Mouse (Mus musculus) testis, adult 2 months (tissue): ENCODE measurements at regions not wholly inside any gene's neighbourhood (a gene's known extent, or its start where the extent isn't known, plus 50 kb on each side); places are given as distances from the start of the nearest gene placed in this dataset.

Experiments used
- H3K27ac ChIP-seq: fragments of 200-500 bp; 2 replicates; pipeline ENCODE4 v1.5.1; 2012; ENCODE audit warnings: low read depth, low read length; ENCODE audit not compliant: control insufficient read depth, insufficient read depth
- H3K27me3 ChIP-seq: fragments of 200-500 bp; 2 replicates; pipeline ENCODE4 v1.6.1; 2012; ENCODE audit warnings: mild to moderate bottlenecking, low read length, moderate library complexity; ENCODE audit not compliant: control insufficient read depth, insufficient read depth
- H3K36me3 ChIP-seq: fragments of 200-500 bp; 2 replicates; pipeline ENCODE4 v1.6.1; 2012; ENCODE audit warnings: mild to moderate bottlenecking, low read length; ENCODE audit not compliant: control insufficient read depth, insufficient read depth
- H3K4me1 ChIP-seq: fragments of 200-500 bp; 2 replicates; pipeline ENCODE4 v1.6.1; 2012; ENCODE audit warnings: low read length; ENCODE audit not compliant: control insufficient read depth, insufficient read depth
- H3K4me3 ChIP-seq: fragments of 200-500 bp; 2 replicates; pipeline ENCODE4 v1.5.1; 2012; ENCODE audit warnings: low read depth, mild to moderate bottlenecking, low read length, moderate library complexity, mixed read lengths; ENCODE audit not compliant: control insufficient read depth
- CTCF ChIP-seq: fragments of 200-500 bp; IDR thresholded peaks from 2 replicates; pipeline ENCODE4 v1.5.1; 2012; ENCODE audit warnings: low read depth, mild to moderate bottlenecking, inconsistent platforms, low read length, moderate library complexity; ENCODE audit not compliant: control insufficient read depth, insufficient read depth, insufficient replicate concordance
- POLR2A ChIP-seq: fragments of 200-500 bp; IDR thresholded peaks from 2 replicates; pipeline ENCODE4 v1.6.1; 2012; ENCODE audit warnings: low read depth, mild to moderate bottlenecking, inconsistent platforms, low read length, moderate library complexity; ENCODE audit not compliant: control insufficient read depth

GRCm38 (mm10) chr2:10901926-10902325, 270.0 kb upstream of the Prkcq start:
- Histone ChIP-seq H3K27me3 (no peaks in the 10 kb centered on the region), H3K4me1 (no peaks in the 10 kb centered on the region), H3K27ac (no peak overlapping the region), H3K4me3 (no peak overlapping the region), H3K36me3 (no peaks in the 10 kb centered on the region)
- TF ChIP-seq POLR2A (no peak), CTCF (no peak)

GRCm38 (mm10) chr2:10919955-10920354, 252.0 kb upstream of the Prkcq start:
- Histone ChIP-seq H3K4me3 (no peak overlapping the region), H3K36me3 (no peaks in the 10 kb centered on the region)

GRCm38 (mm10) chr2:10920686-10921485, 251.0 kb upstream of the Prkcq start:
- H3K36me3 ChIP-seq: no peaks in the 10 kb centered on the region
- TF ChIP-seq POLR2A (no peak), CTCF (no peak)
- H3K27me3 ChIP-seq: no peaks in the 10 kb centered on the region
- H3K4me1 ChIP-seq: no peaks in the 10 kb centered on the region
- no peak overlapping the region for H3K27ac ChIP-seq
- no peak overlapping the region for H3K4me3 ChIP-seq

More at GRCm38 (mm10) chr2:10919955-10920354, 252.0 kb upstream of the Prkcq start:
- no peak overlapping the region for H3K27ac ChIP-seq
- no peaks in the 10 kb centered on the region for H3K4me1 ChIP-seq
- no peaks in the 10 kb centered on the region for H3K27me3 ChIP-seq
- TF ChIP-seq CTCF (no peak), POLR2A (no peak)

- H3K27ac ChIP-seq: no peak overlapping the region
- H3K4me1 ChIP-seq: no peaks in the 10 kb centered on the region
- no peaks in the 10 kb centered on the region for H3K27me3 ChIP-seq
- H3K36me3 ChIP-seq: no peaks in the 10 kb centered on the region
- H3K4me3 ChIP-seq: no peak overlapping the region
- TF ChIP-seq POLR2A (no peak), CTCF (no peak)
These were observed 250.1 kb upstream of the Prkcq start for GRCm38 (mm10) chr2:10921486-10922450.

- Histone ChIP-seq H3K36me3 (no peaks in the 10 kb centered on the region), H3K4me3 (no peak overlapping the region)
These were observed 247.9 kb upstream of the Prkcq start for GRCm38 (mm10) chr2:10923984-10924383.

GRCm38 (mm10) chr2:10925361-10925760, 246.5 kb upstream of the Prkcq start:
- H3K36me3 ChIP-seq: no peaks in the 10 kb centered on the region
- no peaks in the 10 kb centered on the region for H3K27me3 ChIP-seq
- H3K27ac ChIP-seq: no peak overlapping the region
- TF ChIP-seq CTCF: no peak
- TF ChIP-seq POLR2A: no peak
- no peak overlapping the region for H3K4me3 ChIP-seq
- H3K4me1 ChIP-seq: no peaks in the 10 kb centered on the region

More at GRCm38 (mm10) chr2:10923984-10924383, 247.9 kb upstream of the Prkcq start:
- Histone ChIP-seq H3K27ac (no peak overlapping the region), H3K27me3 (no peaks in the 10 kb centered on the region), H3K4me1 (no peaks in the 10 kb centered on the region)
- TF ChIP-seq CTCF (no peak), POLR2A (no peak)

GRCm38 (mm10) chr2:10937405-10937804, 234.5 kb upstream of the Prkcq start:
- Histone ChIP-seq H3K36me3 (no peaks in the 10 kb centered on the region), H3K4me1 (no peaks in the 10 kb centered on the region), H3K27me3 (no peaks in the 10 kb centered on the region), H3K4me3 (no peak overlapping the region), H3K27ac (no peak overlapping the region)
- TF ChIP-seq CTCF (no peak), POLR2A (no peak)
